Mouse (Mus musculus): Measurements from ENCODE around the gene Spag9. TPM values are rescaled to one million over a fixed set of nuclear protein-coding genes. Genes with fewer than 3 reads are reported as not detected.

Spag9 gene
- polyA plus RNA-seq, 1 experiment from 2014 or later: 96.2 TPM

DNA sequence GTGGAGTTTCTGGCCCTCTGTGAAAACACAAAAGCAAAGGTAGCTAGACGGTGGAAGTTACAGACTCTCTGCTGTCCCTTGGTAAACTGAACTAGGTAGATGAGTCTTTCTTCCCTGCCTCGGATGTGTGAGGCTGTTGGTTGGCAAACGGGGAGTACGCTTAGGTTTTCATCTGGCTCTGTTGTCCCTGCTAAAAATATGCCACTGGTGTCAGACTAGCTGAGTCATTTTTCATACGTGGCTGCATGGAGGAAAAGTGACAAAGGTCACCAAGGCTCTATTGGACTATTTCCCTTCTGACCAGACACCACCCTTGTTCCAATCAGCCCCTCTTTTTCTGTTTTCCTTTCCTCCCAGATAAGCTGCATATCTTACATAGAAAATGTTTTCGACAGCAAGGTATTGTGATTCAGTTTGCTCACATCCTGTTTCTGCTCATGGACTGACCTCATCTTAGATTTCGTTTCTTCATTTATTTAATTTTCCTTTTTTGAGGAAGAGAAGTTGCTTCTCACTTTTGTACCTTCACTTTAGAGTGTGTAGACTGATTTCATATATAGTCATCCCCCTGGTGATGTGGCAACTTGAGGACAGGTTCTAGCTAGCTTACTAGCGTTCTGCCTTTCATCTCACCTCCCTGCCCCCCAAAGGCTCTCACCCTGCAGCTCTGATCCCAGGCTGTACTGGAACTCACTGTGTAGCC, 8.1 kb upstream of the Spag9 start:
- Histone ChIP-seq H3K27ac (no peak overlapping the region), H3K36me3 (no peaks in the 10 kb centered on the region), H3K4me3 (no peak overlapping the region), H3K4me2 (replicated peaks) (no peak overlapping the region), H3K4me1 (no peaks in the 10 kb centered on the region), H3K9ac (no peak overlapping the region), H3K27me3 (replicated peaks) (no peaks in the 10 kb centered on the region), H3K9me3 (no peaks in the 10 kb centered on the region)
- ATAC-seq (ENCODE audit: low FRiP score, low read depth): no peak
- WGBS: 72% methylated on average over 8 of the region's 8 CpGs

DNA sequence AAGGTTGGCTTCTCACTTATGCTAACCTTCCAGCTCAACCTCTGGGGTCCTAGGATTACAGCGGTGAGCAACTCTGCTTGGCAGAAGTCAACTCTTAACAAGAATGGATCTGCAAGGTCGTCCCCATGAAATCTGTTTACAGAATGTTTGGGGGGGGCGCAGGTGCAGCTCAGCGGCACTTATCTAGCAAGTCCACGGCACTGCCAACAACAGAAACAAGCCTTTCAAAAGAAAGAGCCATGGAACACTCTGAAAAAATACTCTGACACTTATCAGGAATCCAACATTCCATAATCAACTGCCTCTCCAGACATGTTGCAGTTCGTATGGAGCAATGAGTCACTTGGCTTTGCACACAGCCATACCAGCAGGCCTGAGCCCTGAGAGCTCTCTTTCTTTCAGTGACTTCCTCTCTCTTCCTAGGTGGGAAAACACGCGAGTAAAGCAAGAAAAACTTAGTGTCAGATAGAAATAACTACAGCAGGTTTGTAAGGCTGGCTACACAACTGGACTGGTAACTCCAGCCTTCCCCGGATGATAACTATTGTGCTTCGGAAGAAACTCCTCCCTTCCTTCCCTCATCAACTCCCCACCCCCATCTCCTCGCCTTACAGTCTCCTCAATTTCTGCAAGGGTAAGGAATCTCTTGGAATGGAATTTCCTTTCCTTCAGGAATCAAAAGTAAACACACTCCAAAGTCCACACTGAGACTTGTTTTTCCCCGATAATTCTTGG, 7.4 kb upstream of the Spag9 start:
- ATAC-seq (ENCODE audit: low FRiP score, low read depth): no peak
- Histone ChIP-seq H3K27me3 (replicated peaks) (no peaks in the 10 kb centered on the region), H3K9ac (no peak overlapping the region), H3K27ac (no peak overlapping the region), H3K4me3 (no peak overlapping the region), H3K9me3 (no peaks in the 10 kb centered on the region), H3K4me2 (replicated peaks) (no peak overlapping the region), H3K36me3 (no peaks in the 10 kb centered on the region), H3K4me1 (no peaks in the 10 kb centered on the region)
- 70% methylated on average over 12 of the region's 12 CpGs for WGBS

DNA sequence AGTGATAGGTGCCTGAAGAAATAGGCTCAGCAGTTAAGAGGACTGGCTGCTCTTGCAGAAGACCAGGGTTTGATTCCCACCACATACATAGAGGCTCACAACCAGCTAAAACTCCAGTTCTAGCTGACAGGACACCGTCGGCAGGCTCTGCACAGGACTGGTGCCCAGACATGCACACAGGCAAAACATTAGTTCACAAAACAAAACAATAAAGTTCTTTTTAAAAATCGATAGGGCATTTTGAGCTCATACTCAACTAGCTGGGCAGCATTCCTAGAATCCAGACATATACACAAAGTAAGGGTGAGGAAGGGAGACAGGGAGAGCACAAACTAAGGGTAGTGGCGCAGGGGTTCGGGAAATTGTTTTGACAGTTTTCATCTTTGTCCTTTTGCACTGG, 1.4 kb upstream of the Spag9 start:
- Histone ChIP-seq H3K9me3 (no peaks in the 10 kb centered on the region), H3K4me2 (replicated peaks) (peak overlapping the region; percentile 97), H3K27me3 (replicated peaks) (no peaks in the 10 kb centered on the region), H3K36me3 (no peaks in the 10 kb centered on the region), H3K4me3 (no peak overlapping the region), H3K9ac (no peak overlapping the region), H3K27ac (no peak overlapping the region), H3K4me1 (peaks cover 15% of the 10 kb centered on the region)
- 70% methylated on average over 5 of the region's 5 CpGs for WGBS
- ATAC-seq (ENCODE audit: low FRiP score, low read depth): no peak

DNA sequence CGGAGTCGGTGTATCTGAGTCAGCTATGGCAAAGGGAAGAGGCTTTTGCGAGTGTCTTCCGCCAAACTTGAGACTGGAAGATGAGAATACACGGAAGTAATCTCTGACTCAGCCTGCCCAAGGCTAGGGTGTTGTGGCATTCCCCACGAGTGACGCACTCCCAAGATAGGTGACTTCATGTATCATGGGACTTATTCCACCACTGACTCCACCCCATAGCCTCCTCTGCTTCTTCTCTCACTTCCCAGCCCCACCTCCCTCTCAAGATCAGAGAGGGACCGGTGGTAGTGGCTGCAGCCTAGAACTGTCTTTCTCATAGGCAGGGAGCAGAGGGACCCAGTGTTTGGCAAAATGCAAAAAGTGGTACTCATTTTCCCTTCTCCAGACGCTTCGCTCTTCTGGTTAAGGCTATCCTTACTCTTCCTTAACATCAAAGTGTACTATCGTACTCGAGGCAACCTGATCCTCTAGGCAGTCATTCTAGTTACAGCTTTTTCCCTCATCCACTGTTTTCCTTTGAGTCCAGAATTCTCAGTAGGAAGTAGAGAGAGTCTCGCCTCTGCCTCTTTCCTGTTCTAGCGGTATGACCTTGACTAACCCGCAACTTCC, 676 bp upstream of the Spag9 start:
- H3K36me3 ChIP-seq: no peaks in the 10 kb centered on the region; the same call in 1 of the 2 replicates
- peak; percentile 35; the same call in 1 of the 2 replicates for ATAC-seq (ENCODE audit: low FRiP score, low read depth)
- H3K4me2 ChIP-seq (replicated peaks): peak overlapping the region; percentile 97
- H3K9ac ChIP-seq: peak overlapping the region; percentile 91
- H3K9me3 ChIP-seq: no peaks in the 10 kb centered on the region
- H3K4me3 ChIP-seq: peak overlapping the region; percentile 91
- peak overlapping the region; percentile 70 for H3K27ac ChIP-seq
- H3K4me1 ChIP-seq: peaks cover 15% of the 10 kb centered on the region
- H3K27me3 ChIP-seq (replicated peaks): no peaks in the 10 kb centered on the region
- WGBS: 11% methylated on average over 15 of the region's 15 CpGs

DNA sequence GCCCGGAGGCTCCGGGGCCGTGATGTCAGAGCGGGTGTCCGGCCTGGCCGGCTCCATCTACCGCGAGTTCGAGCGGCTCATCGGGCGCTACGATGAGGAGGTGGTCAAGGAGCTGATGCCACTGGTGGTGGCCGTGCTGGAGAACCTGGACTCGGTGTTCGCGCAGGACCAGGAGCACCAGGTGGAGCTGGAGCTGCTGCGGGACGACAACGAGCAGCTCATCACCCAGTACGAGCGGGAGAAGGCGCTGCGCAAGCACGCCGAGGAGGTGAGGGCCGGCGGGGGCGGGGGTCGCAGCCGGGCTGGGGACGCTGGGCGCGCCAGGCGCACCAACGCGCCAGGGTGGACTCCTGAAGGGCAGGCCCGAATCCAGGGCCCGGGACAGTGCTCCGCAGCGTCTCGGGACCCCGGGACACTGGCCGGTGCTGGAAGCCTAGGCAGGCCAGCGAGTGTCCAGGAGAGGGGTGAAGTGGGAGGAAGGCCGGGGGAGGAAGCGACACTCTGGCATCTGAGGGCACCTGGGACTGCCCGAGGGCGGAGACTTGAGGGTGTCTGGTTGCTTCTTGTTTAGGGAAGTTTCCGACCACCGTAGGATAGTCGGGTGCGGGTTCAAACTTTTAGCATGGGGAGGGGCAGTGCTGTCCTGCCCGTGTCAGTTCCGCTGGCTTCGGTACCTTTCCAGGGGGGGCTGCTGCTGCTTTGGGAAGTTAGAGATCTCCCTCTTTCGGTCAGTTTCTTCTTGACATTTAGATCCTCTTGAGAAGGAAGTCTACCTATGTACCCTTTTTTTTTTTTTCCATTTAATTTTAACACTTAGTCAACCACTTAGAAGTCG, 632 bp downstream of the Spag9 start:
- no peaks in the 10 kb centered on the region for H3K27me3 ChIP-seq (replicated peaks)
- peak overlapping the region; percentile 91 for H3K9ac ChIP-seq
- H3K9me3 ChIP-seq: no peaks in the 10 kb centered on the region
- under 1% methylated on average over 58 of the region's 58 CpGs for WGBS
- peaks cover 15% of the 10 kb centered on the region for H3K4me1 ChIP-seq
- H3K27ac ChIP-seq: peak overlapping the region; percentile 76
- H3K36me3 ChIP-seq: no peaks in the 10 kb centered on the region; the same call in 1 of the 2 replicates
- peak overlapping the region; percentile 97 for H3K4me2 ChIP-seq (replicated peaks)
- peak; percentile 69 for ATAC-seq (ENCODE audit: low FRiP score, low read depth)
- H3K4me3 ChIP-seq: peak overlapping the region; percentile 91

DNA sequence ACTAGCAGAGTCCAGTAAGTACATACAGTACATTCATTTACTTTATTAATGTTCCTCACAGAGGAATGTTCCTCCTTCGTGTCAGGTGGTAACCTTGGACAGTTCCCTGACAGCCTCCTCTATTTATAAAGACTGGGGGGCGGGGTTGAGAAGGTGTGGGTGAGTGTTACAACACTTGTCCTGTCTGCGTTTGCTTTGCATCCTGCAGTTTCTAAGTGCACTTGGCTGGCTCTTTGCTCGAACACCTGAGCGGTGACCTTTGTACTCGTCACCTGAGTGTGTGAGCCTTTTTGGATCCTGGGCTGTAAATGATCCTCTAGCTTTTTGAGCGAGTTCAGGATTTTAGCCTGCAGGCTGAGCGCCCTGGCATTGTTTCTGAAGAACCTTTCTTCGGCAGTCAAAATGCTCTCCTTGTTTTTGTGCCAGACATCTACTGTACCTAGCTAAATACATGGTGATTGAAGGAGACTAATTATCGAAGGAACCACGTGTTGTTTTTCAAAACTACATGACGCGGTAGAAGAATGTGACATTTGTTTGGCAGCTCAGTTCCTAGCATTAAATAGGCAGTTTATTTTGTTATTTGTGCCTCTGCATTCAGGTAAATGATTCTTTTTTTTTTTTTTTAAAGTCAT, 1.4 kb downstream of the Spag9 start:
- 38% methylated on average over 13 of the region's 13 CpGs for whole genome bisulfite sequencing
- no peak overlapping the region for H3K9ac ChIP-seq

DNA sequence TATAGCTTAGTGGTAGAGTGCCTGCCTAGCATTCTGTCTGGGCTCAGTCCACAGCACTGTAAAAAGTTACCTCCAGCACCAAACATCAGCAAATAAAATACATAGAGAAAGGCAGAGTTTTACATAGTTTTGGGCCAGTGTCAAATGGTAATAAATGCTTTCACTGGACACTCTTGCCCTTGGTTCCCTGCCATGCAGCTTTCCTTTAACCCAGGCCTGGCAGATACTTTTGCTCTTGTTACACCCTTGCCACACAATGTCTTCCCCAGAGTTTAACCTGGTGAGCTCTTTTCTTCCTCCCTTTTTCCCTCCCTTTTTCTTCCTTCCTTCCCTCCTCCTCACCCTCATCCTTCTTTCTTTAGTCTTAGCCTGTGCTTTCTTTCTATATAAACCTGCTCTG, 3.4 kb downstream of the Spag9 start:
- Histone ChIP-seq H3K4me3 (no peak overlapping the region), H3K9ac (no peak overlapping the region), H3K27me3 (replicated peaks) (no peaks in the 10 kb centered on the region), H3K9me3 (no peaks in the 10 kb centered on the region), H3K4me2 (replicated peaks) (no peak overlapping the region), H3K27ac (no peak overlapping the region), H3K36me3 (no peaks in the 10 kb centered on the region; the same call in 1 of the 2 replicates), H3K4me1 (peaks cover 15% of the 10 kb centered on the region)
- ATAC-seq (ENCODE audit: low FRiP score, low read depth): no peak

More for the DNA sequence above, 1.4 kb downstream of the Spag9 start:
- Histone ChIP-seq H3K27ac (no peak overlapping the region), H3K36me3 (no peaks in the 10 kb centered on the region; the same call in 1 of the 2 replicates), H3K4me3 (peak overlapping the region; percentile 91), H3K4me2 (replicated peaks) (peak overlapping the region; percentile 97), H3K9me3 (no peaks in the 10 kb centered on the region), H3K4me1 (peaks cover 15% of the 10 kb centered on the region), H3K27me3 (replicated peaks) (no peaks in the 10 kb centered on the region)
- ATAC-seq (ENCODE audit: low FRiP score, low read depth): no peak

DNA sequence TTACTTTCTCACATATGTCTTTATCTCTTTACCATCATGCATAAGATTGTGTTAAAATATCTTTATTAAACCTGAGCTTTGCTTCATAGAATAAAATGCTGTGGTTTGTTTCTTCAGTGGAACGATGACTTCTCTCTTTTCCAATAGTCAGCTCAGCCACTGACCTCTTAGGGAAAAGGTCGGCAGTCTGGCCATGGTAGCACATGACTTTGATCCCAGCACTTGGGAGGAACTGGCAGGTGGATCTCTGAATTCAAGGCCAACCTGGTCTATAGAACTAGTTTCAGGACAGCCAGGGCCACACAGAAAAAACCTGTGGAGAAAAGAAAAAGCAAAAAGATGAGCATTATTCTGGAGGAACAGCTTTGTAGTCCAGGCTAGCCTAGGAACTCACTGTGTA, 7.5 kb downstream of the Spag9 start:
- H3K4me1 ChIP-seq: 0 out of 2 replicates have a peak, but pooled peaks cover 3% of the 10 kb centered on the region
- no peak overlapping the region for H3K27ac ChIP-seq
- no peaks in the 10 kb centered on the region for H3K9me3 ChIP-seq
- H3K4me2 ChIP-seq (replicated peaks): no peak overlapping the region
- ATAC-seq (ENCODE audit: low FRiP score, low read depth): no peak
- no peak overlapping the region for H3K4me3 ChIP-seq
- H3K36me3 ChIP-seq: no peaks in the 10 kb centered on the region; the same call in 1 of the 2 replicates
- no peaks in the 10 kb centered on the region for H3K27me3 ChIP-seq (replicated peaks)
- no peak overlapping the region for H3K9ac ChIP-seq
- 95% methylated on average over 2 of the region's 2 CpGs for WGBS

DNA sequence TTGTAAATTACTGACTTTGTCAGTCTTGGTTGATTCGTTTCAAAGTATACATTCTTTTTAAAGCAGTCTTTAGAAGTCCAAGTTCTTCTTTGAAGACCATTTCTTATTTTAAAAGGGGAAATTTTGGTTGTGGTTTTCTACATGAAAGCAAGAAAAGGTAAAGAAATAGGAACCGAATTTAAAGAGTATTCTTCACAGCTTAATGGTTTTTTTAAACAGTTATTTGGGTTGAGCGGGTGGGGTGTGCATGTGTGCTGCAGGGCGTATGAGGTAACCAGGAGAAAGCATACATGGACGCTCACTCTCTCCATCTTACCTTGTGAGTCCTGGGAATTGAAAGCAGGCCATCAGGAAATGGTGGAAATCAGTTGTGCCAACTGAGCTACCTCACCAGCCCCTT, 23.2 kb downstream of the Spag9 start:
- H3K36me3 ChIP-seq: peaks cover 4% of the 10 kb centered on the region
- WGBS: 92% methylated on average over 5 of the region's 5 CpGs
- no peak overlapping the region for H3K9ac ChIP-seq
- no peaks in the 10 kb centered on the region; the same call in 1 of the 2 replicates for H3K4me1 ChIP-seq
- no peak overlapping the region for H3K4me3 ChIP-seq
- H3K27ac ChIP-seq: no peak overlapping the region
- no peak for ATAC-seq (ENCODE audit: low FRiP score, low read depth)
- no peak overlapping the region for H3K4me2 ChIP-seq (replicated peaks)
- H3K27me3 ChIP-seq (replicated peaks): no peaks in the 10 kb centered on the region
- H3K9me3 ChIP-seq: no peaks in the 10 kb centered on the region

DNA sequence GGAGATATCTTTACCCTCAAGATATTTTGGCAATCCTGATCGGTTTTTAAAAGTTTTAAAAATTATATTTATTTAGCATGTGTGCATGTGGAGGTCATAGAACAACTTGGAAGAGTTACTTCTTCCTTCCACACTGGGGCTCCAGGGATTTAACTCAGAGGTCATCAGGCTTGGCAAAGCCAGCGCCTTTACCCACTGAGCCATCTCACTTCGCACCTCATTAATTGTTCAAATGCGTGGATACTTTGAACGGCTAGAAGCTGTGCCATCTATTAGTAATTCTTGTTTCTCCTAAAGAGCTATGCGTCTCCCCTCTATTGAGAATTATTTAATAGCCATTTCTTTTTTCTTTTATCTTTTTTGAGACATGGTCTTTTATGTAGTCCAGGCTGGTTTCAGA, 24.5 kb downstream of the Spag9 start:
- H3K27me3 ChIP-seq (replicated peaks): no peaks in the 10 kb centered on the region
- H3K9ac ChIP-seq: no peak overlapping the region
- H3K27ac ChIP-seq: no peak overlapping the region
- H3K4me3 ChIP-seq: no peak overlapping the region
- H3K9me3 ChIP-seq: no peaks in the 10 kb centered on the region
- no peak for ATAC-seq (ENCODE audit: low FRiP score, low read depth)
- no peak overlapping the region for H3K4me2 ChIP-seq (replicated peaks)
- H3K36me3 ChIP-seq: peaks cover 4% of the 10 kb centered on the region
- 65% methylated on average over 6 of the region's 6 CpGs for WGBS
- no peaks in the 10 kb centered on the region; the same call in 1 of the 2 replicates for H3K4me1 ChIP-seq

DNA sequence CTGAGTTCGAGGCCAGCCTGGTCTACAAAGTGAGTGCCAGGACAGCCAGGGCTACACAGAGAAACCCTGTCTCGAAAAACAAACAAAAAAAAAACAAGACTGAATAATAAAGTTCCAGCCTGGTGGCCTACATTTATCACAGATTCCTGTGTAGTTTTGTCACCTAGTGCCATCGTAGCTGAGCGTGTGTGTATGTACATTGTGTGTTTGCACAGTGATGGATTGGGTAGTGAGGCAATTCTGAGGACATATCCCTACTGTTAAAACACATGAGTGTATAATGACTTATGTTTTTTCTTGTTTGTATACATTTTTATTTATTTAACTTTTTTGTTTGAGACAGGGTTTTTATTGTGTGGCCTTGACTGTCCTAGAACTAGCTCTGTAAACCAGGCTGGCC, 30.4 kb downstream of the Spag9 start:
- no peak for ATAC-seq (ENCODE audit: low FRiP score, low read depth)
- Histone ChIP-seq H3K27me3 (replicated peaks) (no peaks in the 10 kb centered on the region), H3K9me3 (no peaks in the 10 kb centered on the region), H3K9ac (no peak overlapping the region), H3K27ac (no peak overlapping the region), H3K4me3 (no peak overlapping the region), H3K36me3 (no peaks in the 10 kb centered on the region), H3K4me2 (replicated peaks) (no peak overlapping the region), H3K4me1 (no peaks in the 10 kb centered on the region)
- 92% methylated on average over 4 of the region's 4 CpGs for WGBS

Data from neural tube, embryonic 12.5 days (tissue).